Mouse (Mus musculus): Measurements from ENCODE around the gene Hsf4.

Gene Hsf4

GRCm38 (mm10) chr8:105259721-105260320 lies 9.8 kb upstream of the Hsf4 start:
- DNase-seq (ENCODE audit: low spot score): peak; percentile 91

GRCm38 (mm10) chr8:105260371-105261099 lies 9.1 kb upstream of the Hsf4 start:
- no peak for DNase-seq (ENCODE audit: low spot score)

- DNase-seq (ENCODE audit: low spot score): no peak
Observed at GRCm38 (mm10) chr8:105261326-105261980, 8.1 kb upstream of the Hsf4 start.

- no peak for DNase-seq (ENCODE audit: low spot score)
Observed at GRCm38 (mm10) chr8:105263244-105263912, 6.2 kb upstream of the Hsf4 start.

- DNase-seq (ENCODE audit: low spot score): peak; percentile 77
Observed at GRCm38 (mm10) chr8:105264024-105264982, 5.3 kb upstream of the Hsf4 start, which contains the start of the genes Tradd and Fbxl8. Gene Tradd, minus strand, starts transcription at chr8:105264609. Gene Fbxl8, plus strand, starts transcription at chr8:105264648.

- no peak for DNase-seq (ENCODE audit: low spot score)
Observed at GRCm38 (mm10) chr8:105265128-105265527, 4.5 kb upstream of the Hsf4 start.

GRCm38 (mm10) chr8:105266775-105267174 lies 2.8 kb upstream of the Hsf4 start:
- no peak for DNase-seq (ENCODE audit: low spot score)

GRCm38 (mm10) chr8:105268342-105269074 lies 1.1 kb upstream of the Hsf4 start:
- peak; percentile 86 for DNase-seq (ENCODE audit: low spot score)

- DNase-seq (ENCODE audit: low spot score): no peak
Observed at GRCm38 (mm10) chr8:105269075-105269458, 534 bp upstream of the Hsf4 start.

GRCm38 (mm10) chr8:105270101-105270915 lies 707 bp downstream of the Hsf4 start:
- DNase-seq (ENCODE audit: low spot score): no peak

GRCm38 (mm10) chr8:105270916-105271186 lies 1.2 kb downstream of the Hsf4 start:
- DNase-seq (ENCODE audit: low spot score): no peak

GRCm38 (mm10) chr8:105275387-105275786 lies 5.8 kb downstream of the Hsf4 start:
- DNase-seq (ENCODE audit: low spot score): no peak

GRCm38 (mm10) chr8:105275840-105276239 lies 6.2 kb downstream of the Hsf4 start, which contains the start of gene Nol3:
Gene Nol3, plus strand, starts transcription at chr8:105276140.
- no peak for DNase-seq (ENCODE audit: low spot score)

- peak; percentile 68 for DNase-seq (ENCODE audit: low spot score)
Observed at GRCm38 (mm10) chr8:105276292-105277120, 6.9 kb downstream of the Hsf4 start.

GRCm38 (mm10) chr8:105278911-105279334 lies 9.3 kb downstream of the Hsf4 start:
- DNase-seq (ENCODE audit: low spot score): no peak

GRCm38 (mm10) chr8:105280567-105280966 lies 11.0 kb downstream of the Hsf4 start:
- DNase-seq (ENCODE audit: low spot score): no peak

GRCm38 (mm10) chr8:105281821-105282220 lies 12.2 kb downstream of the Hsf4 start:
- DNase-seq (ENCODE audit: low spot score): no peak

GRCm38 (mm10) chr8:105282239-105282638 lies 12.6 kb downstream of the Hsf4 start:
- no peak for DNase-seq (ENCODE audit: low spot score)

- DNase-seq (ENCODE audit: low spot score): peak; percentile 85
Observed at GRCm38 (mm10) chr8:105283074-105283473, 13.5 kb downstream of the Hsf4 start.

All from embryo, embryonic 10 days (tissue).